ENCODE assay signal across 8 mouse cellular contexts in the genomic region with DNA sequence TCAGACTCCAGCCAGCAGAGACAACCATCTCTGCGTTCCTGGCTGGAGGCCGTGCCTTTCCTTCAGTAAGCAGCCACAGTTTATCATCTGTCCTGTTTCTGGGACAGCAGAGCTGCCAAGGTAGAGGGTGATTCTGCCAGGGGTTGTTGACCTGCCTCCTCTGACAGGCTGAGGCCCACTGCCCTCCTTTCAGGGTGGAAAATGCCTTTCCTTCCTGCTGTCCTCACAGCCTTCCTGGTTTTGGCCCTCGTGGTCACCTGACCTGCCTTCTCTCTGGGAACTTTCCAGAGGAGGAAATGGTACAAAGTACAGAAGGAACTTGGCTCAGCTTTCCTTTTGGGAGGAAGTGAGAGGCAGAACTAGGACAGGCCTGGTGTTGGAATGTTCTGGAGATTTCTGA. TPM values are rescaled to one million over a fixed set of nuclear protein-coding genes. Genes with fewer than 3 reads are reported as not detected.
DNase-seq lines count a peak whose midpoint lies in the region; ATAC-seq and TF ChIP-seq lines count a peak whose summit lies in the region.

No protein-coding gene starts in this region.

- peaks cover 23% of the 10 kb centered on the region for H3K4me1 ChIP-seq in liver, adult 2 months (ENCODE audit: control insufficient read depth, insufficient read depth, low read length)
- peaks cover 6% of the 10 kb centered on the region; the same call in 1 of the 2 replicates for H3K4me1 ChIP-seq in heart, embryonic 10.5 days
- no peaks in the 10 kb centered on the region for H3K4me1 ChIP-seq in kidney, postnatal 0 days (replicated peaks; ENCODE audit: insufficient read depth, low read length)
- peaks cover 8% of the 10 kb centered on the region for H3K4me1 ChIP-seq in small intestine, adult 2 months (ENCODE audit: control insufficient read depth, insufficient read depth, insufficient read length, low read length)
- peaks cover 6% of the 10 kb centered on the region; the same call in 1 of the 2 replicates for H3K4me1 ChIP-seq in forebrain, embryonic 12.5 days

- H3K9me3 ChIP-seq in heart, embryonic 10.5 days, result no peaks in the 10 kb centered on the region
- H3K9me3 ChIP-seq in kidney, postnatal 0 days (replicated peaks; ENCODE audit: low read length), result no peaks in the 10 kb centered on the region
- H3K9me3 ChIP-seq in forebrain, embryonic 12.5 days, result no peaks in the 10 kb centered on the region

- H3K27me3 ChIP-seq in liver, adult 2 months (ENCODE audit: control insufficient read depth, insufficient read depth, low read length), result no peaks in the 10 kb centered on the region
- H3K27me3 ChIP-seq in heart, embryonic 10.5 days (ENCODE audit: insufficient read depth, poor library complexity, severe bottlenecking), result no peaks in the 10 kb centered on the region
- no peaks in the 10 kb centered on the region for H3K27me3 ChIP-seq in kidney, postnatal 0 days (ENCODE audit: insufficient read depth, low read length)
- no peaks in the 10 kb centered on the region for H3K27me3 ChIP-seq in small intestine, adult 2 months (ENCODE audit: control insufficient read depth, insufficient read depth, low read length)
- H3K27me3 ChIP-seq in forebrain, embryonic 12.5 days, result no peaks in the 10 kb centered on the region

- no peak overlapping the region for H3K4me3 ChIP-seq in liver, adult 2 months (ENCODE audit: insufficient read depth, low read depth, low read length)
- H3K4me3 ChIP-seq in heart, embryonic 10.5 days, result no peak overlapping the region
- H3K4me3 ChIP-seq in kidney, postnatal 0 days (replicated peaks; ENCODE audit: low read depth, low read length), result no peak overlapping the region
- H3K4me3 ChIP-seq in small intestine, adult 2 months (ENCODE audit: low read depth, low read length), result no peak overlapping the region
- no peak overlapping the region for H3K4me3 ChIP-seq in forebrain, embryonic 12.5 days (replicated peaks)

- peaks cover 13% of the 10 kb centered on the region for H3K79me2 ChIP-seq in liver, adult 2 months (ENCODE audit: control insufficient read depth, insufficient read depth, low read length)

- DNase-seq in liver, adult 2 months (ENCODE audit: extremely low read depth, low read depth, low spot score), result peak; percentile 98
- DNase-seq in liver, result no peak
- peak; percentile 72 for DNase-seq in heart, embryonic 10.5 days (ENCODE audit: low spot score)
- peak; percentile 79 for DNase-seq in kidney, postnatal 0 days (ENCODE audit: low spot score)
- no peak for DNase-seq in right cerebral cortex, postnatal 4 days
- no peak for DNase-seq in cerebellum, postnatal 4 days (ENCODE audit: low spot score in 2 of 2)

- H3K27ac ChIP-seq in liver, adult 2 months (replicated peaks; ENCODE audit: insufficient read depth, low read depth, low read length), result peak overlapping the region; percentile 64
- H3K27ac ChIP-seq in heart, embryonic 10.5 days, result no peak overlapping the region
- H3K27ac ChIP-seq in kidney, postnatal 0 days, result peak overlapping the region; percentile 71
- H3K27ac ChIP-seq in small intestine, adult 2 months (ENCODE audit: insufficient read depth, low read depth, low read length), result peak overlapping the region; percentile 82
- no peak overlapping the region for H3K27ac ChIP-seq in forebrain, embryonic 12.5 days

- H3K9ac ChIP-seq in liver, adult 2 months (ENCODE audit: low read depth, low read length), result no peak overlapping the region
- no peak overlapping the region for H3K9ac ChIP-seq in kidney, postnatal 0 days (ENCODE audit: low read depth, low read length)
- H3K9ac ChIP-seq in forebrain, embryonic 12.5 days, result no peak overlapping the region

- ATAC-seq in kidney, postnatal 0 days (replicated peaks; ENCODE audit: low FRiP score, low read depth), result peak; percentile 49; the same call in 1 of the 2 replicates
- ATAC-seq in forebrain, embryonic 12.5 days (ENCODE audit: low FRiP score), result no peak

- H3K4me2 ChIP-seq in kidney, postnatal 0 days (ENCODE audit: low read length), result no peak overlapping the region
- no peak overlapping the region for H3K4me2 ChIP-seq in forebrain, embryonic 12.5 days

- TF ChIP-seq POLR2A in liver, adult 2 months (IDR thresholded peaks at IDR 0.05; ENCODE audit: extremely low read depth, insufficient read depth, low read length), result no peak
- no peak for TF ChIP-seq POLR2A in small intestine, adult 2 months (IDR thresholded peaks at IDR 0.05; ENCODE audit: low read depth, low read length)

- peaks cover 30% of the 10 kb centered on the region for H3K36me3 ChIP-seq in liver, adult 2 months (ENCODE audit: control insufficient read depth, insufficient read depth, low read length)
- peaks cover 94% of the 10 kb centered on the region for H3K36me3 ChIP-seq in heart, embryonic 10.5 days
- H3K36me3 ChIP-seq in kidney, postnatal 0 days (ENCODE audit: insufficient read depth, low read length), result peaks cover 52% of the 10 kb centered on the region
- H3K36me3 ChIP-seq in small intestine, adult 2 months (ENCODE audit: control insufficient read depth, insufficient read depth, low read length), result peaks cover 56% of the 10 kb centered on the region
- H3K36me3 ChIP-seq in forebrain, embryonic 12.5 days (replicated peaks), result peaks cover 84% of the 10 kb centered on the region

- 4% methylated on average over 3 of the region's 3 CpGs for WGBS in liver, adult 2 months
- 77% methylated on average over 3 of the region's 3 CpGs for WGBS in heart, embryonic 10.5 days
- 66% methylated on average over 3 of the region's 3 CpGs for WGBS in kidney, postnatal 0 days
- WGBS in small intestine, adult 2 months, result 16% methylated on average over 3 of the region's 3 CpGs
- WGBS in forebrain, embryonic 12.5 days, result 93% methylated on average over 3 of the region's 3 CpGs

- TF ChIP-seq CTCF in liver, adult 2 months (IDR thresholded peaks at IDR 0.05; ENCODE audit: low read depth, low read length), result no peak
- TF ChIP-seq CTCF in kidney, postnatal 0 days (IDR thresholded peaks at IDR 0.05; ENCODE audit: low read depth), result no peak
- no peak for TF ChIP-seq CTCF in small intestine, adult 2 months (IDR thresholded peaks at IDR 0.05; ENCODE audit: extremely low read depth, insufficient read length, insufficient replicate concordance, low read depth, low read length)

RNA-seq across cellular contexts. Expression of a gene that starts 7.4 kb away (rescaled TPM):
- total RNA-seq in liver, adult 2 months (2014; rRNA removed), result 0.47 TPM in 1 of 2 replicates, not detected in the other
- not detected in 2 replicates for polyA plus RNA-seq in liver, adult 2 months (2012; rRNA removed)
- 2.1 and 2.7 TPM in 2 replicates for polyA plus RNA-seq in heart, embryonic 10.5 days (2016; fragmentation: Nextera tagmentation; extraction: Ambion mirVana)
- polyA plus RNA-seq in kidney, postnatal 0 days (2015; fragmentation: Nextera tagmentation; extraction: Ambion mirVana), result 13.1 and 15.2 TPM in 2 replicates
- polyA plus RNA-seq in small intestine, adult 2 months (2012; rRNA removed), result not detected in 2 replicates
- 15.7 and 23.4 TPM in 2 replicates for polyA plus RNA-seq in forebrain, embryonic 12.5 days (2016; fragmentation: Nextera tagmentation; extraction: Ambion mirVana)

RNA-seq across cellular contexts. Expression of a gene that starts 7.5 kb away (rescaled TPM):
- 59.6 and 108 TPM in 2 replicates for total RNA-seq in liver, adult 2 months (2014; rRNA removed)
- polyA plus RNA-seq in liver, adult 2 months (2012; rRNA removed), result 170 and 226 TPM in 2 replicates
- polyA plus RNA-seq in heart, embryonic 10.5 days (2016; fragmentation: Nextera tagmentation; extraction: Ambion mirVana), result 235 and 306 TPM in 2 replicates
- polyA plus RNA-seq in kidney, postnatal 0 days (2015; fragmentation: Nextera tagmentation; extraction: Ambion mirVana), result 313 and 335 TPM in 2 replicates
- 129 and 254 TPM in 2 replicates for polyA plus RNA-seq in small intestine, adult 2 months (2012; rRNA removed)
- polyA plus RNA-seq in forebrain, embryonic 12.5 days (2016; fragmentation: Nextera tagmentation; extraction: Ambion mirVana), result 322 and 326 TPM in 2 replicates

RNA-seq across cellular contexts. Expression of a gene that starts 8.7 kb away (rescaled TPM):
- total RNA-seq in liver, adult 2 months (2014; rRNA removed), result 21.6 and 22.3 TPM in 2 replicates
- polyA plus RNA-seq in liver, adult 2 months (2012; rRNA removed), result 30.4 and 34.2 TPM in 2 replicates
- polyA plus RNA-seq in heart, embryonic 10.5 days (2016; fragmentation: Nextera tagmentation; extraction: Ambion mirVana), result 83.1 and 92.1 TPM in 2 replicates
- 51.4 and 53.5 TPM in 2 replicates for polyA plus RNA-seq in kidney, postnatal 0 days (2015; fragmentation: Nextera tagmentation; extraction: Ambion mirVana)
- 16.5 and 20.9 TPM in 2 replicates for polyA plus RNA-seq in small intestine, adult 2 months (2012; rRNA removed)
- polyA plus RNA-seq in forebrain, embryonic 12.5 days (2016; fragmentation: Nextera tagmentation; extraction: Ambion mirVana), result 87.0 and 92.7 TPM in 2 replicates

RNA-seq across cellular contexts. Expression of a gene that starts 31.9 kb away (rescaled TPM):
- total RNA-seq in liver, adult 2 months (2014; rRNA removed), result 146 and 168 TPM in 2 replicates
- 218 and 238 TPM in 2 replicates for polyA plus RNA-seq in liver, adult 2 months (2012; rRNA removed)
- 94.9 and 97.0 TPM in 2 replicates for polyA plus RNA-seq in heart, embryonic 10.5 days (2016; fragmentation: Nextera tagmentation; extraction: Ambion mirVana)
- 210 and 216 TPM in 2 replicates for polyA plus RNA-seq in kidney, postnatal 0 days (2015; fragmentation: Nextera tagmentation; extraction: Ambion mirVana)
- 82.9 and 176 TPM in 2 replicates for polyA plus RNA-seq in small intestine, adult 2 months (2012; rRNA removed)
- polyA plus RNA-seq in forebrain, embryonic 12.5 days (2016; fragmentation: Nextera tagmentation; extraction: Ambion mirVana), result 61.9 and 64.6 TPM in 2 replicates

Comparison
In these comparisons a context has a peak if more than half of its experiments do, and no peak if none do; other contexts are left out.
1. DNase-seq: peak in liver, adult 2 months (single experiment), heart, embryonic 10.5 days (single experiment) and kidney, postnatal 0 days (single experiment); none in liver (single experiment), right cerebral cortex, postnatal 4 days (single experiment) and cerebellum, postnatal 4 days (0 of 2).
2. H3K27ac ChIP-seq: peak in liver, adult 2 months (single experiment), kidney, postnatal 0 days (single experiment) and small intestine, adult 2 months (single experiment); none in heart, embryonic 10.5 days (single experiment) and forebrain, embryonic 12.5 days (single experiment).